Mouse (Mus musculus): ENCODE measurements at regions not wholly inside any gene's neighbourhood (a gene's known extent, or its start where the extent isn't known, plus 50 kb on each side); places are given as distances from the start of the nearest gene placed in this dataset.

GRCm38 (mm10) chr1:61418396-61418795 is 220.2 kb upstream of the Pard3b start:
- TF ChIP-seq CTCF (IDR thresholded peaks at IDR 0.05; ENCODE audit: extremely low read depth, insufficient read depth, insufficient read length, insufficient replicate concordance) = no peak
- TF ChIP-seq POLR2A (IDR thresholded peaks at IDR 0.05; ENCODE audit: low read depth, low read length) = no peak
